Mouse (Mus musculus) ovary, postnatal 10 days (tissue): ENCODE results near the gene Armh3.

Source experiments
- DNase-seq: peaks from one replicate; pipeline ENCODE4 v3.0.0; 2022; ENCODE audit warnings: low spot score

The Armh3 gene

GRCm38 (mm10) chr19:45907416-45907815, 90.9 kb downstream of the Armh3 start:
- no peak for DNase-seq

- DNase-seq = no peak
Measured at GRCm38 (mm10) chr19:45903861-45904260, 94.4 kb downstream of the Armh3 start.

- DNase-seq = no peak
Measured at GRCm38 (mm10) chr19:45902390-45903035, 95.8 kb downstream of the Armh3 start.

GRCm38 (mm10) chr19:45900836-45901235, 97.5 kb downstream of the Armh3 start:
- DNase-seq = no peak

- DNase-seq = no peak
Measured at GRCm38 (mm10) chr19:45895726-45896125, 102.6 kb downstream of the Armh3 start.

- DNase-seq = no peak
Measured at GRCm38 (mm10) chr19:45882056-45882455, 116.2 kb downstream of the Armh3 start.

GRCm38 (mm10) chr19:45873320-45873719, 125.0 kb downstream of the Armh3 start:
- DNase-seq = no peak

GRCm38 (mm10) chr19:45855284-45855920, 142.9 kb downstream of the Armh3 start:
- DNase-seq = no peak

- no peak for DNase-seq
Measured at GRCm38 (mm10) chr19:45854521-45854920, 143.8 kb downstream of the Armh3 start.

GRCm38 (mm10) chr19:45847733-45848093, 150.6 kb downstream of the Armh3 start:
- no peak for DNase-seq

- DNase-seq = no peak
Measured at GRCm38 (mm10) chr19:45847016-45847732, 151.1 kb downstream of the Armh3 start.

- DNase-seq = no peak
Measured at GRCm38 (mm10) chr19:45844209-45844608, 154.1 kb downstream of the Armh3 start.

- no peak for DNase-seq
Measured at GRCm38 (mm10) chr19:45843424-45843823, 154.9 kb downstream of the Armh3 start.

GRCm38 (mm10) chr19:45837050-45837994, 161.0 kb downstream of the Armh3 start:
- no peak for DNase-seq

GRCm38 (mm10) chr19:45835490-45835889, 162.8 kb downstream of the Armh3 start:
- DNase-seq = no peak

- no peak for DNase-seq
Measured at GRCm38 (mm10) chr19:45833665-45834064, 164.6 kb downstream of the Armh3 start.

GRCm38 (mm10) chr19:45830679-45831078, 167.6 kb downstream of the Armh3 start:
- no peak for DNase-seq

- no peak for DNase-seq
Measured at GRCm38 (mm10) chr19:45827736-45828135, 170.6 kb downstream of the Armh3 start.

GRCm38 (mm10) chr19:45827125-45827524, 171.2 kb downstream of the Armh3 start:
- no peak for DNase-seq

- no peak for DNase-seq
Measured at GRCm38 (mm10) chr19:45826146-45826545, 172.1 kb downstream of the Armh3 start.

GRCm38 (mm10) chr19:45821832-45822231, 176.5 kb downstream of the Armh3 start:
- no peak for DNase-seq

- DNase-seq = no peak
Measured at GRCm38 (mm10) chr19:45817816-45818490, 180.3 kb downstream of the Armh3 start.
